Mouse (Mus musculus) heart, embryonic 13.5 days (tissue): Measurements from ENCODE around the gene Dnajc6. TPM values are rescaled to one million over a fixed set of nuclear protein-coding genes. Genes with fewer than 3 reads are reported as not detected.

Source experiments
- ATAC-seq: fragments of 200-750 bp; cut with Nextera tagmentation; 2 replicates; pipeline ENCODE4 v1.8.0; 2017; ENCODE audit warnings: moderate TSS enrichment; ENCODE audit not compliant: insufficient number of reproducible peaks, low FRiP score, low TSS enrichment; ENCODE audit errors: extremely low read depth
- H3K27ac ChIP-seq: fragments of 300-500 bp; sonication (generic); replicated peaks from 2 replicates; pipeline ENCODE4 v1.5.1; 2015; ENCODE audit warnings: moderate library complexity, mild to moderate bottlenecking, inconsistent platforms
- H3K27me3 ChIP-seq: fragments of 300-500 bp; sonication (generic); replicated peaks from 2 replicates; pipeline ENCODE4 v1.6.1; 2015; ENCODE audit warnings: mild to moderate bottlenecking, inconsistent platforms
- H3K36me3 ChIP-seq: fragments of 300-500 bp; sonication (generic); 2 replicates; pipeline ENCODE4 v1.6.1; 2015; ENCODE audit warnings: mild to moderate bottlenecking, inconsistent platforms
- H3K4me1 ChIP-seq: fragments of 300-500 bp; sonication (generic); 2 replicates; pipeline ENCODE4 v1.6.1; 2015; ENCODE audit warnings: inconsistent platforms
- H3K4me2 ChIP-seq: fragments of 300-500 bp; sonication (generic); 2 replicates; pipeline ENCODE4 v1.6.1; 2015; ENCODE audit warnings: inconsistent platforms, mild to moderate bottlenecking, moderate library complexity
- H3K4me3 ChIP-seq: fragments of 300-500 bp; sonication (generic); 2 replicates; pipeline ENCODE4 v1.5.1; 2015; ENCODE audit warnings: moderate library complexity, mild to moderate bottlenecking, inconsistent platforms
- H3K9ac ChIP-seq: fragments of 300-500 bp; sonication (generic); 2 replicates; pipeline ENCODE4 v1.6.1; 2015; ENCODE audit warnings: inconsistent platforms, mild to moderate bottlenecking, moderate library complexity
- H3K9me3 ChIP-seq: fragments of 300-500 bp; sonication (generic); 2 replicates; pipeline ENCODE4 v1.6.1; 2016; ENCODE audit warnings: inconsistent platforms
- WGBS: fragments of 180-500 bp; shearing (Covaris S2); methylation state at CpG from one replicate; pipeline ENCODE4 v1.1.7; 2015; ENCODE audit warnings: mixed read lengths; 5-methylcytosine and 5-hydroxymethylcytosine counted together
- polyA plus RNA-seq: library from polyadenylated mRNA; unstranded; fragments of >200 nt; fragmentation: Nextera tagmentation; extraction: Ambion mirVana; gene quantifications from 2 replicates; pipeline ENCODE4 v1.2.1, GENCODE M21; 2015

Gene Dnajc6
- polyA plus RNA-seq, 1 experiment from 2014 or later = 0.16 TPM

DNA sequence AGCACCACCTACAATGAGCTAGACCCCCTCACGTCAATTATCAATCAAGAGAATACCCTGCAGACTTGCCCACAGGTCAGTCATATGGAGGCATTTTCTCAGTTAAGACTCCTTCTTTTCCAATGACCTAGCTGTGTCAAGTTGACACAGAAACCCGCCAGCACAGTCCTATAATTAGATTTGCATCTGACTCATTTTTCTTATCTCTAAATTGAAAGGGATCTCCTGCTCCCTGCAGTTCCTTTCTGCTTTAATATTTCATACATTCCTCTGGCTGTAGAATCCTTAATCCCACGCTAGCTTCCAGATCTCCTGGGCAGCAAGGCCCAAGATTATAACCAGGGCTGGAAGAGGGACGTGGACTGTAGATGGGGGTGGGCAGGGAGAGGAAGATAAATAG is 44.1 kb downstream of the Dnajc6 start:
- 57% methylated on average over 4 of the region's 4 CpGs for WGBS

DNA sequence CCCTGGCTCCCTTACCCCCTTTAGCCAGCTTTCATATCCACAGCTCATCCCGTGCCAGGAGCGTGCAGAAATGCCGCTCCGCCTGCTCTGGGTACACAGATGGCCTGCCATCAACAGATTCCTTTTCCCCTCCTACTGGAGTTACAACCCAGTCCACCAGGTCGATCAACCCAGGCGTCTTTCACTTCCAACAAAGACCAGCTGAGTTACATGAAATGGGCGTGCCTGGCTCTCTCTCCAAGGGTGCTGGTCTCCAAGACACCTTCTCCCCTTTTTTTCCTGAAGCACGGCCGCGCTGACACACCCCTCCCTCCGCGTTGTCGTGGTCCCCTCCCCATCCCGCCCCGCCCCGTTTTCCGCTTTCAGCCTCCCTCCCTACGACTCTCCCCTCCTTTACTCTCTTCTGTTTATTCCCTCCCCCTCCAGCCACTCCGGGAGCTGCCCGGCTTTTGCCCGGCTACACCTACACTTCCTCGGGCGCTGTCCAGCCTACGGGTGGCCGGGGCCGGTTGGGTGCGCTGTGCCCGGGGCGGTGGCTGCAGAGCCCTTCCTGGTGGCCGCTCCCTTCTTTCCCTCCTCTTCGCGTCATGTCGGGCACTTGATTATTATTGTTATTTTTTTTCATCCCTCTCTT is 53.6 kb downstream of the Dnajc6 start:
- peak overlapping the region; percentile 45 for H3K4me3 ChIP-seq
- H3K27me3 ChIP-seq = peaks cover 51% of the 10 kb centered on the region
- H3K36me3 ChIP-seq = no peaks in the 10 kb centered on the region
- H3K27ac ChIP-seq = no peak overlapping the region
- peak overlapping the region; percentile 79 for H3K4me2 ChIP-seq
- H3K4me1 ChIP-seq = peaks cover 7% of the 10 kb centered on the region; the same call in 1 of the 2 replicates
- 1% methylated on average over 30 of the region's 33 CpGs for WGBS
- no peaks in the 10 kb centered on the region for H3K9me3 ChIP-seq
- ATAC-seq = 0 out of 2 replicates have a peak, but pooled peaks have one; percentile 31
- H3K9ac ChIP-seq = no peak overlapping the region

More for the DNA sequence above, 44.1 kb downstream of the Dnajc6 start:
- no peaks in the 10 kb centered on the region for H3K9me3 ChIP-seq
- no peaks in the 10 kb centered on the region for H3K4me1 ChIP-seq
- H3K27ac ChIP-seq = no peak overlapping the region
- H3K27me3 ChIP-seq = 0 out of 2 replicates have a peak, but pooled peaks cover 2% of the 10 kb centered on the region
- ATAC-seq = no peak
- no peak overlapping the region for H3K4me3 ChIP-seq
- no peaks in the 10 kb centered on the region for H3K36me3 ChIP-seq
- H3K4me2 ChIP-seq = no peak overlapping the region
- H3K9ac ChIP-seq = no peak overlapping the region

GRCm38 (mm10) chr4:101550671-101551161 is 54.3 kb downstream of the Dnajc6 start:
- under 1% methylated on average over 33 of the region's 33 CpGs for WGBS

DNA sequence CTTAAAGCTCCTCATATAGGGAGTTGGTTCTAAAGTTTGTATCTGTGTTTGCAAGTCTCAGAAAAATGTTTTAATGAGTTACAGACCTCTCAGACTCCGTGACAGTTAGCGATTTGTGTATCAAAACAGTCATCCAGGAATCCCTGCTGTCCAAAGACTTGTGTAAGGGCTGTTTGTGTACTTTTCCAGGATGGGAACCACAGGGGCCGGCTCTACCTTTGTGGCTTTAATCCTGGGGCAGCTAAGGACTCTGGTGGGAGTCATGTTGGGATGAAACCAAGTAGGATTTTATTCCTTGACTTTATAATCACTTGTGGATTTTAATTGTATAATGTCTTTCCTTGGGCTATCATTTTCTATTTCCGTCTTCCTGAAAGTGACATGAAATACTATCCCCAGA is 55.0 kb downstream of the Dnajc6 start:
- no peaks in the 10 kb centered on the region for H3K9me3 ChIP-seq

More at GRCm38 (mm10) chr4:101550671-101551161, 54.3 kb downstream of the Dnajc6 start:
- ATAC-seq = peak; percentile 51; the same call in 1 of the 2 replicates
- H3K4me1 ChIP-seq = peaks cover 7% of the 10 kb centered on the region; the same call in 1 of the 2 replicates
- peak overlapping the region; percentile 79 for H3K4me2 ChIP-seq
- H3K36me3 ChIP-seq = no peaks in the 10 kb centered on the region
- peaks cover 51% of the 10 kb centered on the region for H3K27me3 ChIP-seq
- H3K27ac ChIP-seq = no peak overlapping the region
- H3K4me3 ChIP-seq = peak overlapping the region; percentile 45
- H3K9me3 ChIP-seq = no peaks in the 10 kb centered on the region
- no peak overlapping the region for H3K9ac ChIP-seq

DNA sequence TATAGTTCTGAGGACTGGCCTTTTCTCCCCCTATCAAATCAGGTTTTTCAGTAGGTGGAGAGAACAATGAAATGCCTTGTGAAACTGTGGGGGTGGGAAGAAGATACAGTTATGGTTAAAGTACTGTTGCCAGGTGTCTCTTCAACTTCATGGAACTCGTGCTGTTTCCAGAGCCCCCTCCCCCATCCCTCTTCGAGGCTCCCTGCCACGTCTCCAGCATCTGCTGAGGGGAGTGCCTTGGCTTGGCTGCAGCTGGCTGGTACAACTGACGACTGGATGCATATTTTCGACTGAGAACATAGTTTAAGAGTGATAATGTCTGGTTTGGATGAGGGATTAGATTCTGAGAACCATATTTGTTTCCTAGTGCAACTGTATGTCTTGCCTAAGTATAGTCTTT is 55.9 kb downstream of the Dnajc6 start:
- no peaks in the 10 kb centered on the region for H3K9me3 ChIP-seq
- H3K4me1 ChIP-seq = peaks cover 7% of the 10 kb centered on the region; the same call in 1 of the 2 replicates
- H3K4me3 ChIP-seq = no peak overlapping the region
- no peaks in the 10 kb centered on the region for H3K36me3 ChIP-seq
- ATAC-seq = no peak
- no peak overlapping the region for H3K9ac ChIP-seq
- no peak overlapping the region for H3K4me2 ChIP-seq
- H3K27me3 ChIP-seq = peaks cover 49% of the 10 kb centered on the region
- H3K27ac ChIP-seq = no peak overlapping the region
- 13% methylated on average over 5 of the region's 5 CpGs for WGBS

More for the DNA sequence above, 55.0 kb downstream of the Dnajc6 start:
- WGBS = 20% methylated on average over 4 of the region's 4 CpGs
- H3K4me3 ChIP-seq = no peak overlapping the region
- H3K36me3 ChIP-seq = no peaks in the 10 kb centered on the region
- no peak overlapping the region for H3K9ac ChIP-seq
- ATAC-seq = no peak
- H3K27ac ChIP-seq = no peak overlapping the region
- H3K4me2 ChIP-seq = no peak overlapping the region
- peaks cover 51% of the 10 kb centered on the region for H3K27me3 ChIP-seq
- peaks cover 7% of the 10 kb centered on the region; the same call in 1 of the 2 replicates for H3K4me1 ChIP-seq

DNA sequence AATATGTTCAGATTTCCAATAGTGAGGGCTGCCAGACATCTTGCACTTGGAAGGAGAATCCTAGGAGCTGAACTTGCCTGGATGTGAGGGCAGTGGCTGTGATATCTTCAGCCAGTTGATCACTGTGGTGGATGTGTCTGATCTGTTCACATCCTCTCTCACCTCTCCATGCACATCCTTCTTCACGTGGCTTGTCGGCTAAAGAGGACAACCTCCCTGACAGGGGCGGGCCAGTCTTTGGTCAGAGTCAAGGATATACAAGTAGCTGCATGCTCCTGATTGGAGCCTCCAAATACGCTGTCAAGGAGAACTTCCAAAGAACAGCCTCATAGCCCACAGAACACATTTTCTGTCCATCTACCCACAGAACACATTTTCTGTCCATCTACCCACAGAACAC is 58.6 kb downstream of the Dnajc6 start:
- Histone ChIP-seq H3K9me3 (no peaks in the 10 kb centered on the region), H3K4me1 (peaks cover 6% of the 10 kb centered on the region; the same call in 1 of the 2 replicates), H3K9ac (no peak overlapping the region), H3K27me3 (peaks cover 24% of the 10 kb centered on the region), H3K36me3 (no peaks in the 10 kb centered on the region), H3K4me3 (no peak overlapping the region), H3K27ac (no peak overlapping the region), H3K4me2 (no peak overlapping the region)
- ATAC-seq = no peak
- 65% methylated on average over 4 of the region's 4 CpGs for WGBS

DNA sequence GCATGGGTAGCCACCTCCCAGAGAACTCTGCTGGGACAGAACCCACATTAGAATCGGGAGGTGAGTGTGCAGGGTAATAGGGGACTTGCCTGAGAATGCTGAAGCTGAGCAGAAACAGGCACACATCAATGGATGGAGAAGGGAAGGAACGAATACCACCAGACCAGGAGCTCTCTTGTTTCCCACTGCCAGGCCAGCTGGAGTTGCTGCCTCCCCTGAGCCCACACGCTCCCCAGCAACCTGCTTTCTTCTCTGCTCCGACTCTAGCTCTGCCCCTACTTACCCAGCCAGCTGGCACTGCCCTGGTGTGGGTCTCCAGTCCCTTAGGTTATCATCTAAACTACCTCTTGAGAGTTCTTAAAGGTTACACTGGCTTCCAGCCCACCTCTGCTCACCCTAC is 63.7 kb downstream of the Dnajc6 start:
- no peaks in the 10 kb centered on the region for H3K9me3 ChIP-seq
- no peaks in the 10 kb centered on the region for H3K36me3 ChIP-seq
- no peaks in the 10 kb centered on the region; the same call in 1 of the 2 replicates for H3K27me3 ChIP-seq
- H3K9ac ChIP-seq = no peak overlapping the region
- no peak for ATAC-seq
- no peak overlapping the region for H3K4me3 ChIP-seq
- H3K4me2 ChIP-seq = no peak overlapping the region
- no peak overlapping the region for H3K27ac ChIP-seq
- H3K4me1 ChIP-seq = no peaks in the 10 kb centered on the region
- WGBS = 62% methylated on average over 4 of the region's 4 CpGs

GRCm38 (mm10) chr4:101562836-101563235 is 66.4 kb downstream of the Dnajc6 start:
- Histone ChIP-seq H3K36me3 (no peaks in the 10 kb centered on the region), H3K4me1 (no peaks in the 10 kb centered on the region), H3K9me3 (no peaks in the 10 kb centered on the region), H3K9ac (no peak overlapping the region), H3K4me3 (no peak overlapping the region), H3K27me3 (no peaks in the 10 kb centered on the region; the same call in 1 of the 2 replicates), H3K27ac (no peak overlapping the region), H3K4me2 (no peak overlapping the region)
- ATAC-seq = no peak
- WGBS = 84% methylated on average over 7 of the region's 7 CpGs

DNA sequence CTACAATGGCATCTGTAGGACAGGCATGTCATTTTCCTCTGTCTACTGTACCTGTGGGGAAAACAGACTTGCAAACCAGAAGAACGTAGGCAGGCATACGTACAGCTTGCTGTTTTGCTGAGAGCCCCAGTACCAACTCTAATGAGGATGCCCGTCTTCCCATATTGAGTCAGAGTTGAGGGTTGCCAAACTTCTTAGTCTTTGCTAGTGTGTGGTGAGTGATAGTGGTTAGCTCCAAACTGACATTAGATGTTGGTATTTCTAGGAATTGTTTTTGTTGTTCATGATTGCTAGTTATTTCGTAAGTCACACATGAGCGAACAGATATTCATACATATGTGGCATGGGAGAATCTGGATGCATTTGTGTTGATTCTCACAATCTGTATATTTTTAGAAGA is 67.2 kb downstream of the Dnajc6 start:
- Histone ChIP-seq H3K27ac (no peak overlapping the region), H3K27me3 (no peaks in the 10 kb centered on the region; the same call in 1 of the 2 replicates), H3K4me3 (no peak overlapping the region), H3K9me3 (no peaks in the 10 kb centered on the region), H3K36me3 (no peaks in the 10 kb centered on the region), H3K4me1 (no peaks in the 10 kb centered on the region), H3K4me2 (no peak overlapping the region), H3K9ac (no peak overlapping the region)
- 81% methylated on average over 5 of the region's 5 CpGs for WGBS
- no peak for ATAC-seq

DNA sequence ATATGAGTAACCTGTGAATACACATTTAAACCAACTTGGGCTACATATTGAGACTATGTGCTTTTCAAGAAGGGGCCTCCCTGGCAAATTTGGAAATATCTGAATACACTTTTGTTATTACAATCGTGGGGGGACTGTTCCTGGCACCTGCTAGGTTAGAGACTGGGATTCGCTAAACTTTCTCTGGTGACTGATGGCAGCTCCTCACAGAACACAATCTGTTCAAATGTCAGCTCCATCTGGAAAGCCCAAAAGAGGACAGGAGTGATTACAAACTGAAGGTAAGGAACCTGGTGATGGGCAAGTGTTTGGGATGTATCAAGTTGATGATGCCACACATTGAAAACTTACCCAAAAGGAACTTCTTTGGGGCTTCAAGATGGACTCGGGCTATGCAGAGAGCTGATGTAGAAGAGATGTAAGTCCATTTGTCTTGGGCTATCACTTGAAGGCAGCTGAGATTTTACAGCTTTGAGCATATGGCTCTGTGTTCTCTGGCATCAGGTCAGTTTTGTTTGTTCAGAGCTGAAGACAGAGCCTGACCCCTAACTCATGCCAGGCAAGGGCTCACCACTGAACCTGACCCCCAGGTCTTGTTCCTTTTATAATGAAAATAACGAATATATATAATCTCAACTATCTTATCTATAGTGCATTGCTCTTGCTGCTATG is 68.4 kb downstream of the Dnajc6 start:
- H3K9ac ChIP-seq = no peak overlapping the region
- H3K36me3 ChIP-seq = no peaks in the 10 kb centered on the region
- no peak overlapping the region for H3K4me2 ChIP-seq
- no peaks in the 10 kb centered on the region for H3K9me3 ChIP-seq
- no peaks in the 10 kb centered on the region for H3K4me1 ChIP-seq
- no peaks in the 10 kb centered on the region for H3K27me3 ChIP-seq
- no peak overlapping the region for H3K27ac ChIP-seq
- H3K4me3 ChIP-seq = no peak overlapping the region
- 66% methylated on average over 4 of the region's 4 CpGs for WGBS
- ATAC-seq = no peak

- Histone ChIP-seq H3K4me1 (no peaks in the 10 kb centered on the region), H3K36me3 (no peaks in the 10 kb centered on the region), H3K9ac (no peak overlapping the region), H3K4me2 (no peak overlapping the region), H3K9me3 (no peaks in the 10 kb centered on the region), H3K4me3 (no peak overlapping the region), H3K27ac (no peak overlapping the region), H3K27me3 (no peaks in the 10 kb centered on the region)
- ATAC-seq = no peak
- 62% methylated on average over 7 of the region's 7 CpGs for WGBS
Measured at GRCm38 (mm10) chr4:101569076-101569475, 72.6 kb downstream of the Dnajc6 start.
